Mouse (Mus musculus) intestine, embryonic 14.5 days (tissue): Measurements from ENCODE around the gene E030030I06Rik. TPM values are rescaled to one million over a fixed set of nuclear protein-coding genes. Genes with fewer than 3 reads are reported as not detected.
"Not testable (repeated sequence)": the region's sequence is repeated elsewhere in the genome, so short reads cannot be mapped to it uniquely, and the experiment has no call there.

Experiments
- ATAC-seq: fragments of 200-750 bp; cut with Nextera tagmentation; replicated peaks from 2 replicates; pipeline ENCODE4 v1.8.0; 2017; ENCODE audit warnings: low read depth, moderate number of reproducible peaks, moderate TSS enrichment, moderate library complexity; ENCODE audit not compliant: low FRiP score, low TSS enrichment
- DNase-seq: peaks from one replicate; pipeline ENCODE4 v3.0.0-alpha.2; 2018; ENCODE audit warnings: low spot score
- H3K27ac ChIP-seq: fragments of 300-500 bp; sonication (generic); 2 replicates; pipeline ENCODE4 v1.5.1; 2014; ENCODE audit warnings: low read depth, mild to moderate bottlenecking, control low read depth
- H3K27me3 ChIP-seq: fragments of 300-500 bp; sonication (generic); replicated peaks from 2 replicates; pipeline ENCODE4 v1.6.1; 2014; ENCODE audit warnings: low read length, control low read depth; ENCODE audit not compliant: control insufficient read depth, insufficient read depth
- H3K36me3 ChIP-seq: fragments of 300-500 bp; sonication (generic); 2 replicates; pipeline ENCODE4 v1.6.1; 2014; ENCODE audit warnings: low read length, control low read depth; ENCODE audit not compliant: control insufficient read depth, insufficient read depth
- H3K4me1 ChIP-seq: fragments of 300-500 bp; sonication (generic); replicated peaks from 2 replicates; pipeline ENCODE4 v1.6.1; 2014; ENCODE audit warnings: low read length, control low read depth, mixed read lengths; ENCODE audit not compliant: control insufficient read depth, insufficient read depth
- H3K4me2 ChIP-seq: fragments of 300-500 bp; sonication (generic); 2 replicates; pipeline ENCODE4 v1.6.1; 2014; ENCODE audit warnings: low read length
- H3K4me3 ChIP-seq: fragments of 300-500 bp; sonication (generic); 2 replicates; pipeline ENCODE4 v1.5.1; 2014; ENCODE audit warnings: low read depth, low read length, control low read depth, mixed read lengths
- H3K9ac ChIP-seq: fragments of 300-500 bp; sonication (generic); 2 replicates; pipeline ENCODE4 v1.6.1; 2014; ENCODE audit warnings: mild to moderate bottlenecking, low read length
- H3K9me3 ChIP-seq: fragments of 300-500 bp; sonication (generic); 2 replicates; pipeline ENCODE4 v1.6.1; 2016; ENCODE audit warnings: low read length, control low read depth; ENCODE audit not compliant: control insufficient read depth
- WGBS: fragments of 180-500 bp; shearing (Covaris S2); extraction: QIAGEN DNeasy Blood & Tissue Kit; methylation state at CpG from one replicate; pipeline ENCODE4 v1.1.7; 2014; 5-methylcytosine and 5-hydroxymethylcytosine counted together
- polyA plus RNA-seq: library from polyadenylated mRNA; unstranded; fragments of >200 nt; fragmentation: Nextera tagmentation; extraction: Ambion mirVana; gene quantifications from 2 replicates; pipeline ENCODE4 v1.2.1, GENCODE M21; 2014

The E030030I06Rik gene
- polyA plus RNA-seq, 1 experiment from 2014 or later, result 32.8 TPM

- peak; percentile 53 for DNase-seq
These were observed 6.1 kb upstream of the E030030I06Rik start for GRCm38 (mm10) chr10:22154871-22155799.

GRCm38 (mm10) chr10:22154127-22154526 lies 5.1 kb upstream of the E030030I06Rik start:
- ATAC-seq, H3K36me3 ChIP-seq, H3K27ac ChIP-seq, H3K9ac ChIP-seq, H3K9me3 ChIP-seq, H3K4me1 ChIP-seq: not testable (repeated sequence)
- Histone ChIP-seq H3K4me2 (peak overlapping the region; percentile 49), H3K27me3 (peaks cover 86% of the 10 kb centered on the region), H3K4me3 (peak overlapping the region; percentile 29)
- WGBS, result 1% methylated on average over 38 of the region's 38 CpGs
- DNase-seq, result peak; percentile 80

More at GRCm38 (mm10) chr10:22154871-22155799, 6.1 kb upstream of the E030030I06Rik start:
- no peak overlapping the region for H3K27ac ChIP-seq
- H3K4me2 ChIP-seq, result no peak overlapping the region
- H3K9me3 ChIP-seq, result no peaks in the 10 kb centered on the region
- H3K9ac ChIP-seq, result no peak overlapping the region
- WGBS, result 20% methylated on average over 3 of the region's 3 CpGs
- H3K4me1 ChIP-seq, result peaks cover under 1% of the 10 kb centered on the region; the same call in 1 of the 2 replicates
- peaks cover 92% of the 10 kb centered on the region for H3K27me3 ChIP-seq
- H3K4me3 ChIP-seq, result no peak overlapping the region
- ATAC-seq, result no peak
- H3K36me3 ChIP-seq, result no peaks in the 10 kb centered on the region

GRCm38 (mm10) chr10:22153147-22153690 lies 4.1 kb upstream of the E030030I06Rik start:
- H3K4me1 ChIP-seq, H3K4me2 ChIP-seq, H3K9ac ChIP-seq, H3K36me3 ChIP-seq, H3K9me3 ChIP-seq, H3K27ac ChIP-seq, H3K4me3 ChIP-seq, ATAC-seq: not testable (repeated sequence)
- DNase-seq, result peak; percentile 53
- 13% methylated on average over 6 of the region's 7 CpGs for WGBS
- H3K27me3 ChIP-seq, result peaks cover 77% of the 10 kb centered on the region

- H3K27ac ChIP-seq, H3K9me3 ChIP-seq, H3K36me3 ChIP-seq, H3K4me3 ChIP-seq, H3K4me2 ChIP-seq, ATAC-seq, H3K4me1 ChIP-seq, H3K9ac ChIP-seq: not testable (repeated sequence)
- 3% methylated on average over 11 of the region's 11 CpGs for WGBS
- H3K27me3 ChIP-seq, result peaks cover 65% of the 10 kb centered on the region
- DNase-seq, result peak; percentile 63
These were observed 3.0 kb upstream of the E030030I06Rik start for GRCm38 (mm10) chr10:22151863-22152640.

GRCm38 (mm10) chr10:22151056-22151862 lies 2.2 kb upstream of the E030030I06Rik start:
- ATAC-seq, H3K36me3 ChIP-seq, H3K9me3 ChIP-seq, H3K9ac ChIP-seq, H3K27ac ChIP-seq, H3K4me1 ChIP-seq: not testable (repeated sequence)
- WGBS, result under 1% methylated on average over 53 of the region's 55 CpGs
- DNase-seq, result peak; percentile 55
- Histone ChIP-seq H3K4me2 (0 out of 2 replicates have a peak overlapping the region, but pooled peaks have one; percentile 96), H3K4me3 (peak overlapping the region; percentile 11; the same call in 1 of the 2 replicates), H3K27me3 (peaks cover 57% of the 10 kb centered on the region)

- under 1% methylated on average over 27 of the region's 27 CpGs for WGBS
- Histone ChIP-seq H3K27me3 (peaks cover 51% of the 10 kb centered on the region), H3K36me3 (no peaks in the 10 kb centered on the region), H3K4me3 (peak overlapping the region; percentile 59), H3K4me1 (peaks cover 6% of the 10 kb centered on the region; the same call in 1 of the 2 replicates), H3K4me2 (peak overlapping the region; percentile 96; the same call in 1 of the 2 replicates), H3K9ac (no peak overlapping the region), H3K9me3 (no peaks in the 10 kb centered on the region), H3K27ac (no peak overlapping the region)
- ATAC-seq (no peak), DNase-seq (peak; percentile 76)
These were observed 1.5 kb upstream of the E030030I06Rik start for GRCm38 (mm10) chr10:22150593-22150992.

GRCm38 (mm10) chr10:22149691-22150465 lies 808 bp upstream of the E030030I06Rik start:
- DNase-seq (peak; percentile 74), ATAC-seq (no peak)
- Histone ChIP-seq H3K27ac (no peak overlapping the region), H3K36me3 (no peaks in the 10 kb centered on the region), H3K9ac (no peak overlapping the region; the same call in 1 of the 2 replicates), H3K4me3 (peak overlapping the region; percentile 59), H3K4me2 (peak overlapping the region; percentile 96), H3K27me3 (peaks cover 44% of the 10 kb centered on the region), H3K4me1 (peaks cover 6% of the 10 kb centered on the region; the same call in 1 of the 2 replicates), H3K9me3 (no peaks in the 10 kb centered on the region)
- WGBS, result under 1% methylated on average over 44 of the region's 50 CpGs
